Mouse (Mus musculus): Measurements from ENCODE around the gene Dnah8. TPM values are rescaled to one million over a fixed set of nuclear protein-coding genes. Genes with fewer than 3 reads are reported as not detected.

Gene Dnah8
- polyA plus RNA-seq, 1 experiment = 2.3 TPM

DNA sequence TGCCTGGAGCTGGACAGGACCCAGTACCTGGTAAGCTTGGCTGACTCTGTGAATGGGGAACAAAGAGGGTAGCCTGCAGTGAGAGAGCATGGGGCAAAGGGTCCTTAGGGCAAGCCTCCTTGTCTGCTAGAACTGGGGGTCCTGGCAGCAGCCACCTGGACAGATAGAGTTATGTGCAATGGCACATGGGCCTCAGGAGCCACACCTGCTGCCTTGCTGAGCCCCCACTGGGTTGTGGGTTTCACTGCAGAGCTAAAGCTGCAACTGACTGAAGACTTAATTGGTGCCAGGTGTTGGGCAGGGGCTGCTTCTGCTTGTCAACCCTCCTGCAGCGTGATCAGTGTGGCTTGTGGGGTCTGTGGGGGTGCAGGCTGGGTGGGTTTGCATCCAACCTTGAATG, 267.9 kb downstream of the Dnah8 start:
- no peak for DNase-seq (ENCODE audit: low read depth)
- TF ChIP-seq CTCF (IDR thresholded peaks at IDR 0.05; ENCODE audit: borderline replicate concordance, extremely low read depth, insufficient read depth, insufficient read length) = no peak
- TF ChIP-seq POLR2A (IDR thresholded peaks at IDR 0.05; ENCODE audit: borderline replicate concordance, extremely low read depth, insufficient read depth, insufficient read length, poor library complexity, severe bottlenecking) = no peak

DNA sequence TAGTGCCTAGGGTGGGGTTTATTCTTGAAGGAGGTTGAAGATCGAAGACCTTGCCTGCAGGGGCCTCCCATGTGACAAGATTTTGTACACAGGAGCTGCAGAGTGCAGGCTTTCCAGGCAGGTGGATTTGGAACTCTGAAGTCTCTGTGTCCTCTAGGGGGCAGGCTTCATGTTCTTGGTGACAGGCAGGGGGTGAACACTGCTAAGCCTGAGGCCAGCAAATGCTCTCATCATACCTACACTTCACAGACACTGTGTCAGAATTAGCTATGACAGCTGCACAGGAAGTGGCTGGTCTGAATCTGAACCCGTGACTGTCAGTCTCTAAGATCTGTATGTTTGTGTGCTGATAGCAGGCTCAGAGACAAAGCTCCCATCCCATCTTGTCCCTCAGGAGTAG, 268.6 kb downstream of the Dnah8 start:
- TF ChIP-seq POLR2A (IDR thresholded peaks at IDR 0.05; ENCODE audit: borderline replicate concordance, extremely low read depth, insufficient read depth, insufficient read length, poor library complexity, severe bottlenecking) (no peak), CTCF (IDR thresholded peaks at IDR 0.05; ENCODE audit: borderline replicate concordance, extremely low read depth, insufficient read depth, insufficient read length) (peak; percentile 45; the same call in 1 of the 2 replicates)
- peak; percentile 45 for DNase-seq (ENCODE audit: low read depth)

DNA sequence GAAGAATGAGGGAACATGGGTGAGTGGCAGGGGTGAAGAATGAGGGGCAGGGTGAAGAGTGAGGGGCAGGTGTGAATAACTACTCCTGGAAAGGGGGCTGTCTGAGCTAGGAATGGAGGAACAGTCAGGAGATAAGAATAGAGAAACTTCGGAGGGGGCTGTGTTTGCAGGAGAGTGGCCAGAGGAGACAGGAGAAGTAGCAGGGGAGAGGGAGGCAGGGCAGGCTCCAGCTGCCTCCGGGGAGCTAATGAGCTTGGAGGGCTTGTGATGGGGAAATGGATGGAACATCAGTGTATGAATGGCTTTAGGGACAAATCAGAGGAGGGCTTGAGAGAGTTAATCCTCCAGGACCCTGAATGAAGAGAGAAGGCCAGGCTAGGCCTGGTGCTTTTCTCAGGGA, 272.9 kb downstream of the Dnah8 start:
- no peak for DNase-seq (ENCODE audit: low read depth)
- TF ChIP-seq POLR2A (IDR thresholded peaks at IDR 0.05; ENCODE audit: borderline replicate concordance, extremely low read depth, insufficient read depth, insufficient read length, poor library complexity, severe bottlenecking) (no peak), CTCF (IDR thresholded peaks at IDR 0.05; ENCODE audit: borderline replicate concordance, extremely low read depth, insufficient read depth, insufficient read length) (no peak)

DNA sequence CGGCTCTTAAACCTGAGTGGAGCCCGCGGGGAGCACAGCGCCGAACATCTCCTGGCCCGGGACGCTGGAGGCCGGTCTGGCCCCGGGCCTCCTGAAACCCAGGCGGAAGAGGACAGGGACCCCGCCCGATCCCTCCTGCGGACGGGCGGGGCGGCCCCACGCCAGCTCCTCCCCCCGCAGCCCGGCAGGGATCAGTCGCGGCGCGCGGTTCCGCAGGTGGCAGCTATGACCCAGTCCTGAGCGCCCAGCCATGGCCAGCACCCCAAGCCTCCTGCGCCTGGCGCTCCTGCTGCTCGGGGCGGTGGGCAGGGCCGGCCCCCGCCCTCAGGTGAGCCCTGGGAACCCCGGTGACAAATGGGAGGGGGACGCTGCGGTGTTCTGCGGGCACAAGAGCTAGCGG, 277.5 kb downstream of the Dnah8 start, which contains the start of gene Glp1r:
Glp1r (plus strand) TSS at position 191 of the 400 bp plus-strand sequence.
- no peak for DNase-seq (ENCODE audit: low read depth)
- TF ChIP-seq POLR2A (IDR thresholded peaks at IDR 0.05; ENCODE audit: borderline replicate concordance, extremely low read depth, insufficient read depth, insufficient read length, poor library complexity, severe bottlenecking) = no peak
- no peak for TF ChIP-seq CTCF (IDR thresholded peaks at IDR 0.05; ENCODE audit: borderline replicate concordance, extremely low read depth, insufficient read depth, insufficient read length)

GRCm38 (mm10) chr17:30904096-30904495, 279.9 kb downstream of the Dnah8 start:
- TF ChIP-seq POLR2A (IDR thresholded peaks at IDR 0.05; ENCODE audit: borderline replicate concordance, extremely low read depth, insufficient read depth, insufficient read length, poor library complexity, severe bottlenecking) (no peak), CTCF (IDR thresholded peaks at IDR 0.05; ENCODE audit: borderline replicate concordance, extremely low read depth, insufficient read depth, insufficient read length) (no peak)
- DNase-seq (ENCODE audit: low read depth) = no peak

GRCm38 (mm10) chr17:30907577-30907976, 283.4 kb downstream of the Dnah8 start:
- no peak for TF ChIP-seq POLR2A (IDR thresholded peaks at IDR 0.05; ENCODE audit: borderline replicate concordance, extremely low read depth, insufficient read depth, insufficient read length, poor library complexity, severe bottlenecking)
- no peak for TF ChIP-seq CTCF (IDR thresholded peaks at IDR 0.05; ENCODE audit: borderline replicate concordance, extremely low read depth, insufficient read depth, insufficient read length)
- DNase-seq (ENCODE audit: low read depth) = no peak

DNA sequence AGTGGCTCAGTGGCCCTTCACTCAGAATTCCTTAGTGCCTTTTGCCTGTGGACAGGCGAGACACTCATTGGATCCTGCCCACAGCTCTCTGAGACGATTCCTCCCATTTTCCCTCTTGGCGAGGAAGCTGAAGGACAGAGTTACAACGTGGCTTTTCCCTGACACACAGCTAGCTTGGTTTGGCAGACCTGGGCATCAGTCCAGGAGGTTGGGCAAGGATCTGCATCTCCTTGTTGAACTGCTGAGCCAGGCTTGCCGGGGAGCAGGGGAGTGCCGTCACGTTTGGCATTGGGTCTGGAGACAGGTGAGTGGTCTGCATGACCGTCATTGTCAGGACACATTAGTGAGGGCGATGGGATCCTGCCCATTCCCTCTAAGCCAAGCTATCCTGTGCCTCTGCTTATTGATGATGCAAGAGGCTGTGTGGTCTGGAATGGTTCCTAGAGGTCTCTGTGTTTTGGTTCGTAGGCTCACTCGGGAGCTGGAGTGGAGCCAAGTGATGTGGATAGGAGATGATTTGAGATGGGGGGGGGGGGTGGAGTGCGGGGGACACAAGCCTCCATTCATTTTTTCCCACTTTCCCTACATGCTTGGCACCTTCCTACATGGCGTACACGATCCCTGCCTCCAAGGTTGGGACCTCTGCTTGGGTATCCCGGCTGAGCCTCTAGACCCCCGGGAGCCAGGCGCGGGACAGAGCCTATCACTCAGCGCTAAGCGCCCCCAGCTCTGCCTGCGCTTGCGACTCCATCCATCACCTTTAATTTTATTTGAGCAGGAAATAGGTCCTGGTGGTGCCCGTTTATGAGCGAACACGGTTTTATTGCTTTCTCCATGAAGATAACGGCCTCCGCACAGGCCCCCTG, 286.9 kb downstream of the Dnah8 start:
- DNase-seq (ENCODE audit: low read depth) = peak; percentile 36
- TF ChIP-seq CTCF (IDR thresholded peaks at IDR 0.05; ENCODE audit: borderline replicate concordance, extremely low read depth, insufficient read depth, insufficient read length) (no peak), POLR2A (IDR thresholded peaks at IDR 0.05; ENCODE audit: borderline replicate concordance, extremely low read depth, insufficient read depth, insufficient read length, poor library complexity, severe bottlenecking) (no peak)

- TF ChIP-seq POLR2A (IDR thresholded peaks at IDR 0.05; ENCODE audit: borderline replicate concordance, extremely low read depth, insufficient read depth, insufficient read length, poor library complexity, severe bottlenecking) (no peak), CTCF (IDR thresholded peaks at IDR 0.05; ENCODE audit: borderline replicate concordance, extremely low read depth, insufficient read depth, insufficient read length) (no peak)
- no peak for DNase-seq (ENCODE audit: low read depth)
Observed at GRCm38 (mm10) chr17:30911732-30912088, 287.6 kb downstream of the Dnah8 start.

DNA sequence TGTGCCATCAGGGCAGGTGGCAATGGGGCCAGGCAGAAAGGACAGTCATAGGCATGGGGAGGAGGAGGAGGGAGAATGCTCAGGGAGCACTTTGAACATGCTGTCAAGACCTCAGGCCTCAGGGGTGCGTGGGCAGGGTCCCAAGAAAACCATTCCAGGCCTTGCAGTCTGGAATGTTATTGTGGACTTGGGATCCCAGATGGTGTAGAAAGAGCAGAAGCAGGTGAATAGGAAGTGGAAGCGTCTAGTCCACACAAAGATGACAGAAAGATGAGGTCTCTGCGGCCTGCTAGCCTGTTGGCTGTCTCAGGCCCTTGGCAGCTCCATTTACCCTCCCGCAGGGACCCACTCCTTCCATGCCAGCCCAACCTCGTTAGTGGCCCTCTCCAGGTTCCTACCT, 288.4 kb downstream of the Dnah8 start:
- DNase-seq (ENCODE audit: low read depth) = no peak
- no peak for TF ChIP-seq CTCF (IDR thresholded peaks at IDR 0.05; ENCODE audit: borderline replicate concordance, extremely low read depth, insufficient read depth, insufficient read length)
- no peak for TF ChIP-seq POLR2A (IDR thresholded peaks at IDR 0.05; ENCODE audit: borderline replicate concordance, extremely low read depth, insufficient read depth, insufficient read length, poor library complexity, severe bottlenecking)

DNA sequence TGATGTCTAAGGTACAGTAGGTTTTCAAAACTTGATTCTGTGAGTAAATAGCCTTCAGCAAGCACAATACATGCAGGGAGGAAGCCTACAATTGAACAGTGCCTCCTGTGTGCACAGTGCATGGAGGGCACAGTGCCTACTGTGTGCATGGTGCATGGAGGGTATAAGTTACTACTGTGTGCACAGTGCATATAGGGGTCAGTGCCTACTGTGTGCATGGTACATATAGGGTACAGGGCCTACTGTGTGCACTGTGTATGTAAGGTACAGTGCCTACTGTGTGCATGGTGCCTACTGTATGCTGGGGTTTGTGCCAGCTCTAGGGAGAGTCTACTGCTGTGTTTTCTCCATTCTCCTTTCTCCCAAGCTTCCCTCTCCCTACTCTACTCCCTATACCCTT, 290.1 kb downstream of the Dnah8 start:
- no peak for DNase-seq (ENCODE audit: low read depth)
- TF ChIP-seq CTCF (IDR thresholded peaks at IDR 0.05; ENCODE audit: borderline replicate concordance, extremely low read depth, insufficient read depth, insufficient read length) (no peak), POLR2A (IDR thresholded peaks at IDR 0.05; ENCODE audit: borderline replicate concordance, extremely low read depth, insufficient read depth, insufficient read length, poor library complexity, severe bottlenecking) (no peak)

- peak; percentile 44 for DNase-seq (ENCODE audit: low read depth)
- no peak for TF ChIP-seq POLR2A (IDR thresholded peaks at IDR 0.05; ENCODE audit: borderline replicate concordance, extremely low read depth, insufficient read depth, insufficient read length, poor library complexity, severe bottlenecking)
- TF ChIP-seq CTCF (IDR thresholded peaks at IDR 0.05; ENCODE audit: borderline replicate concordance, extremely low read depth, insufficient read depth, insufficient read length) = no peak
Observed at GRCm38 (mm10) chr17:30923566-30923965, 299.4 kb downstream of the Dnah8 start.

Other genes with a start within 250 kb of the Dnah8 start
- 56.5 and 72.5 TPM in 2 replicates for gene Btbd9, start 47.9 kb upstream of the Dnah8 start, polyA plus RNA-seq (2012; rRNA removed)
- 72.9 and 74.8 TPM in 2 replicates for gene Glo1, start 2.5 kb downstream of the Dnah8 start, polyA plus RNA-seq (2012; rRNA removed)